Mouse (Mus musculus) left cerebral cortex, postnatal 10 days (tissue): ENCODE measurements at regions not wholly inside any gene's neighbourhood (a gene's known extent, or its start where the extent isn't known, plus 50 kb on each side); places are given as distances from the start of the nearest gene placed in this dataset.

Experiments
- DNase-seq, 2 experiments: peaks; one replicate each; pipeline ENCODE4 v3.0.0; 2021 to 2022; ENCODE audit warnings: low spot score in 2 of 2, mixed read lengths in 1 of 2; ENCODE audit errors: extremely low spot score in 1 of 2
- intact Hi-C: fragments of 180-260 bp; cut with DNase I; formaldehyde crosslinking; loops from one replicate; pipeline ENCODE4 v1.15.1; 2025

GRCm38 (mm10) chr13:54285968-54286367 lies 85.2 kb upstream of the Cplx2 start:
- DNase-seq = peak; percentile 75 to 79
- intact Hi-C loops = no loop called here

- intact Hi-C loops = no loop called here
Measured at GRCm38 (mm10) chr13:54286616-54287015, 84.5 kb upstream of the Cplx2 start.

GRCm38 (mm10) chr13:54290066-54290465 lies 81.1 kb upstream of the Cplx2 start:
- no peak for DNase-seq
- intact Hi-C loops = no loop called here

More at GRCm38 (mm10) chr13:54286616-54287015, 84.5 kb upstream of the Cplx2 start:
- no peak for DNase-seq

GRCm38 (mm10) chr13:54292394-54292793 lies 78.8 kb upstream of the Cplx2 start:
- DNase-seq = no peak
- intact Hi-C loops = no loop called here

GRCm38 (mm10) chr13:54293006-54293405 lies 78.1 kb upstream of the Cplx2 start:
- no peak for DNase-seq
- intact Hi-C loops = no loop called here

GRCm38 (mm10) chr13:54295475-54296259 lies 75.5 kb upstream of the Cplx2 start:
- no peak for DNase-seq
- intact Hi-C loops = no loop called here

- intact Hi-C loops = no loop called here
- DNase-seq = no peak
Measured at GRCm38 (mm10) chr13:54296260-54296555, 74.9 kb upstream of the Cplx2 start.

GRCm38 (mm10) chr13:54298851-54299250 lies 72.3 kb upstream of the Cplx2 start:
- DNase-seq = no peak
- intact Hi-C loops = no loop called here

GRCm38 (mm10) chr13:54299295-54299694 lies 71.9 kb upstream of the Cplx2 start:
- DNase-seq = no peak
- intact Hi-C loops = no loop called here

- DNase-seq = no peak
- intact Hi-C loops = loop anchor here (5.0 kb wide), 2 partner anchors 44 to 71 kb away; partner anchors contain the start of gene Cplx2
Measured at GRCm38 (mm10) chr13:54301110-54301509, 70.0 kb upstream of the Cplx2 start.

GRCm38 (mm10) chr13:54301677-54302076 lies 69.5 kb upstream of the Cplx2 start:
- intact Hi-C loops = loop anchor here (5.0 kb wide), 2 partner anchors 44 to 71 kb away; partner anchors contain the start of gene Cplx2
- no peak for DNase-seq

GRCm38 (mm10) chr13:54302351-54303070 lies 68.6 kb upstream of the Cplx2 start:
- DNase-seq = peak in 1 of 2 experiments; percentile 69
- intact Hi-C loops = loop anchor here (5.0 kb wide), 2 partner anchors 45 to 70 kb away; partner anchors contain the start of gene Cplx2

GRCm38 (mm10) chr13:54303071-54303924 lies 67.9 kb upstream of the Cplx2 start:
- intact Hi-C loops = loop anchor here (5.0 kb wide), 2 partner anchors 46 to 69 kb away; partner anchors contain the start of gene Cplx2
- DNase-seq = peak; percentile 87

- intact Hi-C loops = loop anchor here (5.0 kb wide), 2 partner anchors 47 to 68 kb away; partner anchors contain the start of gene Cplx2
- no peak for DNase-seq
Measured at GRCm38 (mm10) chr13:54304251-54304650, 66.9 kb upstream of the Cplx2 start.

- intact Hi-C loops = no loop called here
- DNase-seq = no peak
Measured at GRCm38 (mm10) chr13:54308591-54308990, 62.6 kb upstream of the Cplx2 start.

- intact Hi-C loops = no loop called here
- peak; percentile 72 to 74 for DNase-seq
Measured at GRCm38 (mm10) chr13:54309354-54309753, 61.8 kb upstream of the Cplx2 start.

- intact Hi-C loops = no loop called here
- DNase-seq = no peak
Measured at GRCm38 (mm10) chr13:54310144-54310543, 61.0 kb upstream of the Cplx2 start.

GRCm38 (mm10) chr13:54311327-54312026 lies 59.7 kb upstream of the Cplx2 start:
- intact Hi-C loops = no loop called here
- DNase-seq = no peak
